In the genomic region with DNA sequence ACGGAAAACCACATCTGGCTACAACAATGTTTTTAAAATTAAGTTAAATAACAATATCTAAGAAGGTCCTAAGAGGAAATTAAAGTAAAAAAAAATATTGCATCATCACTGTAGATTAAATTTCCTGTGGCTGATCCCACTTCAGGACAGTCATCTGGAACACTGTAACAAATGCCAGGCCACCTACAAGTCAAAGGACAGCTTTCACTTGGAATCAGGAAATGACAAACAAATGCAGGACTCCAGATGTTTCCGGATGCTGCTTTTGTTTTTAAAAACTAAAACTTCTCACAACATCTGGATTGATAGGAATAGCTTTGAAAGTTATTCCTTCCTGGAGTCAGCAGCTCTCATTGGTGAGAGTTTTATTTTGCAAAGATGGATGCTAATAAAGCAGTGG, we compare ENCODE assay signal across 12 mouse cellular contexts. TPM values are rescaled to one million over a fixed set of nuclear protein-coding genes. Genes with fewer than 3 reads are reported as not detected.
DNase-seq lines count a peak whose midpoint lies in the region; ATAC-seq and TF ChIP-seq lines count a peak whose summit lies in the region.
"Had no signal": no experiment of that assay in that cellular context is flagged by ENCODE, and none has a peak within 500 bp of the region (broad histone marks: within the 10 kb centered on the region; RNA-seq: fewer than 3 reads in every experiment).

No protein-coding gene starts in this region.

- peak overlapping the region; percentile 13; the same call in 1 of the 2 replicates for H3K27ac ChIP-seq in embryonic facial prominence, embryonic 13.5 days
- H3K27ac ChIP-seq in lung, postnatal 0 days (ENCODE audit: low read length): no peak overlapping the region
- H3K27ac ChIP-seq in midbrain, embryonic 15.5 days: no peak overlapping the region
- no peak overlapping the region for H3K27ac ChIP-seq in hindbrain, embryonic 14.5 days

- 0 out of 2 replicates have a peak, but pooled peaks cover 2% of the 10 kb centered on the region for H3K9me3 ChIP-seq in embryonic facial prominence, embryonic 13.5 days
- H3K9me3 ChIP-seq in lung, postnatal 0 days (ENCODE audit: low read length): no peaks in the 10 kb centered on the region
- no peaks in the 10 kb centered on the region for H3K9me3 ChIP-seq in midbrain, embryonic 15.5 days
- no peaks in the 10 kb centered on the region for H3K9me3 ChIP-seq in hindbrain, embryonic 14.5 days (ENCODE audit: control insufficient read depth, low read length)

- H3K27me3 ChIP-seq in embryonic facial prominence, embryonic 13.5 days: no peaks in the 10 kb centered on the region
- no peaks in the 10 kb centered on the region for H3K27me3 ChIP-seq in lung, postnatal 0 days (replicated peaks; ENCODE audit: insufficient read depth, low read length)
- H3K27me3 ChIP-seq in midbrain, embryonic 15.5 days (replicated peaks): no peaks in the 10 kb centered on the region
- no peaks in the 10 kb centered on the region for H3K27me3 ChIP-seq in hindbrain, embryonic 14.5 days (ENCODE audit: control insufficient read depth, insufficient read depth, low read length)

- H3K36me3 ChIP-seq in embryonic facial prominence, embryonic 13.5 days: no peaks in the 10 kb centered on the region
- H3K36me3 ChIP-seq in lung, postnatal 0 days (ENCODE audit: insufficient read depth, low read length): no peaks in the 10 kb centered on the region
- no peaks in the 10 kb centered on the region for H3K36me3 ChIP-seq in midbrain, embryonic 15.5 days (replicated peaks)
- H3K36me3 ChIP-seq in hindbrain, embryonic 14.5 days (replicated peaks; ENCODE audit: control insufficient read depth, insufficient read depth): no peaks in the 10 kb centered on the region

- 15% methylated on average over 2 of the region's 2 CpGs for WGBS in embryonic facial prominence, embryonic 13.5 days
- 24% methylated on average over 2 of the region's 2 CpGs for WGBS in lung, postnatal 0 days
- 79% methylated on average over 2 of the region's 2 CpGs for WGBS in midbrain, embryonic 15.5 days
- 74% methylated on average over 2 of the region's 2 CpGs for WGBS in hindbrain, embryonic 14.5 days

- ATAC-seq in embryonic facial prominence, embryonic 13.5 days (ENCODE audit: insufficient number of reproducible peaks, insufficient read depth, low FRiP score, low TSS enrichment, low read depth): no peak
- peak; percentile 26; the same call in 1 of the 2 replicates for ATAC-seq in lung, postnatal 0 days
- ATAC-seq in midbrain, embryonic 15.5 days (replicated peaks): no peak
- no peak for ATAC-seq in hindbrain, embryonic 14.5 days (ENCODE audit: low FRiP score)

- no peak overlapping the region for H3K4me3 ChIP-seq in embryonic facial prominence, embryonic 13.5 days
- no peak overlapping the region for H3K4me3 ChIP-seq in lung, postnatal 0 days (ENCODE audit: low read depth, low read length)
- no peak overlapping the region for H3K4me3 ChIP-seq in midbrain, embryonic 15.5 days
- no peak overlapping the region for H3K4me3 ChIP-seq in hindbrain, embryonic 14.5 days (replicated peaks; ENCODE audit: low read length)

- H3K9ac ChIP-seq in embryonic facial prominence, embryonic 13.5 days: no peak overlapping the region
- H3K9ac ChIP-seq in lung, postnatal 0 days (replicated peaks; ENCODE audit: low read depth): no peak overlapping the region
- H3K9ac ChIP-seq in midbrain, embryonic 15.5 days: no peak overlapping the region
- H3K9ac ChIP-seq in hindbrain, embryonic 14.5 days: no peak overlapping the region

- H3K4me1 ChIP-seq in embryonic facial prominence, embryonic 13.5 days: 0 out of 2 replicates have a peak, but pooled peaks cover 14% of the 10 kb centered on the region
- H3K4me1 ChIP-seq in lung, postnatal 0 days (ENCODE audit: insufficient read depth, low read depth, low read length): no peaks in the 10 kb centered on the region
- no peaks in the 10 kb centered on the region for H3K4me1 ChIP-seq in midbrain, embryonic 15.5 days
- no peaks in the 10 kb centered on the region for H3K4me1 ChIP-seq in hindbrain, embryonic 14.5 days (replicated peaks; ENCODE audit: control insufficient read depth, insufficient read depth, low read length)

- TF ChIP-seq CTCF in lung, postnatal 0 days (IDR thresholded peaks at IDR 0.05): no peak

- DNase-seq in heart, adult 8-10 months (ENCODE audit: low spot score): peak; percentile 54
- DNase-seq in heart, postnatal 36 days: no peak
- DNase-seq in NIH3T3 (ENCODE audit: low read depth): peak; percentile 42
- DNase-seq in lung, postnatal 0 days (ENCODE audit: low spot score): peak; percentile 60
- no peak for DNase-seq in layer of hippocampus, adult 11-12 months (ENCODE audit: low spot score)
- DNase-seq in hindbrain, embryonic 14.5 days (ENCODE audit: low spot score): no peak
- DNase-seq: adrenal gland, postnatal 25 days; cerebellum, adult 11 months; kidney, adult 11 months had no signal

- no peak overlapping the region for H3K4me2 ChIP-seq in embryonic facial prominence, embryonic 13.5 days
- H3K4me2 ChIP-seq in lung, postnatal 0 days (replicated peaks; ENCODE audit: low read depth, low read length): no peak overlapping the region
- no peak overlapping the region for H3K4me2 ChIP-seq in midbrain, embryonic 15.5 days
- H3K4me2 ChIP-seq in hindbrain, embryonic 14.5 days (replicated peaks): no peak overlapping the region

- intact Hi-C loops in heart, postnatal 36 days (cut with DNase I): no loop called here

- peak; percentile 38; the same call in 1 of the 2 replicates for TF ChIP-seq EP300 in lung, postnatal 0 days (IDR thresholded peaks at IDR 0.05)

RNA-seq across cellular contexts. Expression of a gene that starts 28.0 kb away (rescaled TPM):
- total RNA-seq in heart, adult 8-10 months (2022): 10 to 100 TPM; 35.0 to 49.0 (median 43.9) TPM
- 10 to 100 TPM; 51.9 to 64.4 TPM for total RNA-seq in heart, postnatal 36 days (2021)
- polyA plus RNA-seq in embryonic facial prominence, embryonic 13.5 days (2015; fragmentation: Nextera tagmentation; extraction: Ambion mirVana): 240 and 242 TPM in 2 replicates
- 2.8 and 3.4 TPM in 2 replicates for polyA plus RNA-seq in lung, postnatal 0 days (2015; fragmentation: Nextera tagmentation; extraction: Ambion mirVana)
- 15.4 and 16.7 TPM in 2 replicates for polyA plus RNA-seq in midbrain, embryonic 15.5 days (2015; fragmentation: Nextera tagmentation; extraction: Ambion mirVana)
- polyA plus RNA-seq in hindbrain, embryonic 14.5 days (2014; fragmentation: Nextera tagmentation; extraction: Ambion mirVana): 29.3 and 41.5 TPM in 2 replicates
- total RNA-seq: neutrophil, adult 5-6 weeks had no signal

RNA-seq across cellular contexts. Expression of a gene that starts 57.5 kb away (rescaled TPM):
- total RNA-seq in heart, adult 8-10 months (2022): 100 to 1,000 TPM; 297 to 374 (median 343) TPM
- total RNA-seq in heart, postnatal 36 days (2021): 100 to 1,000 TPM; 425 to 437 TPM
- polyA plus RNA-seq in embryonic facial prominence, embryonic 13.5 days (2015; fragmentation: Nextera tagmentation; extraction: Ambion mirVana): 202 and 222 TPM in 2 replicates
- 35.4 and 42.5 TPM in 2 replicates for polyA plus RNA-seq in lung, postnatal 0 days (2015; fragmentation: Nextera tagmentation; extraction: Ambion mirVana)
- polyA plus RNA-seq in midbrain, embryonic 15.5 days (2015; fragmentation: Nextera tagmentation; extraction: Ambion mirVana): 62.4 and 74.8 TPM in 2 replicates
- 113 and 139 TPM in 2 replicates for polyA plus RNA-seq in hindbrain, embryonic 14.5 days (2014; fragmentation: Nextera tagmentation; extraction: Ambion mirVana)

Comparison
In these comparisons a context has a peak if more than half of its experiments do, and no peak if none do; other contexts are left out.
1. DNase-seq: peak in heart, adult 8-10 months (single experiment), NIH3T3 (single experiment) and lung, postnatal 0 days (single experiment); none in heart, postnatal 36 days (0 of 2), layer of hippocampus, adult 11-12 months (single experiment) and hindbrain, embryonic 14.5 days (single experiment).